Mouse (Mus musculus) intestine, embryonic 16.5 days (tissue): ENCODE results near the gene Guca2b. TPM values are rescaled to one million over a fixed set of nuclear protein-coding genes. Genes with fewer than 3 reads are reported as not detected.

Experiments used
- ATAC-seq: fragments of 200-750 bp; cut with Nextera tagmentation; 2 replicates; pipeline ENCODE4 v1.8.0; 2017; ENCODE audit warnings: moderate TSS enrichment, moderate library complexity
- H3K27ac ChIP-seq: fragments of 300-500 bp; sonication (generic); 2 replicates; pipeline ENCODE4 v1.5.1; 2014; ENCODE audit warnings: mild to moderate bottlenecking, low read length
- H3K27me3 ChIP-seq: fragments of 300-500 bp; sonication (generic); replicated peaks from 2 replicates; pipeline ENCODE4 v1.6.1; 2014; ENCODE audit warnings: low read length, control low read depth, mixed read lengths; ENCODE audit not compliant: control insufficient read depth, insufficient read depth
- H3K36me3 ChIP-seq: fragments of 300-500 bp; sonication (generic); 2 replicates; pipeline ENCODE4 v1.6.1; 2014; ENCODE audit warnings: low read length, control low read depth; ENCODE audit not compliant: control insufficient read depth, insufficient read depth
- H3K4me1 ChIP-seq: fragments of 300-500 bp; sonication (generic); 2 replicates; pipeline ENCODE4 v1.6.1; 2014; ENCODE audit warnings: low read length, control low read depth, mixed read lengths; ENCODE audit not compliant: control insufficient read depth, insufficient read depth
- H3K4me2 ChIP-seq: fragments of 300-500 bp; sonication (generic); 2 replicates; pipeline ENCODE4 v1.6.1; 2014; ENCODE audit warnings: low read depth, low read length, control low read depth
- H3K4me3 ChIP-seq: fragments of 300-500 bp; sonication (generic); 2 replicates; pipeline ENCODE4 v1.5.1; 2014; ENCODE audit warnings: mild to moderate bottlenecking, low read length
- H3K9ac ChIP-seq: fragments of 300-500 bp; sonication (generic); 2 replicates; pipeline ENCODE4 v1.6.1; 2014; ENCODE audit warnings: low read depth, low read length
- H3K9me3 ChIP-seq: fragments of 300-500 bp; sonication (generic); 2 replicates; pipeline ENCODE4 v1.6.1; 2016; ENCODE audit warnings: low read length, control low read depth; ENCODE audit not compliant: control insufficient read depth
- WGBS: fragments of 180-500 bp; shearing (Covaris S2); extraction: QIAGEN DNeasy Blood & Tissue Kit; methylation state at CpG from one replicate; pipeline ENCODE4 v1.1.7; 2014; 5-methylcytosine and 5-hydroxymethylcytosine counted together
- polyA plus RNA-seq: library from polyadenylated mRNA; unstranded; fragments of >200 nt; fragmentation: Nextera tagmentation; extraction: Ambion mirVana; gene quantifications from 2 replicates; pipeline ENCODE4 v1.2.1, GENCODE M21; 2015

The Guca2b gene
- polyA plus RNA-seq, 1 experiment from 2014 or later = 93.8 TPM

- Histone ChIP-seq H3K9me3 (no peaks in the 10 kb centered on the region), H3K4me3 (no peak overlapping the region), H3K9ac (no peak overlapping the region), H3K27ac (no peak overlapping the region), H3K4me2 (no peak overlapping the region), H3K27me3 (no peaks in the 10 kb centered on the region), H3K36me3 (no peaks in the 10 kb centered on the region), H3K4me1 (no peaks in the 10 kb centered on the region)
- no peak for ATAC-seq
- WGBS = 91% methylated on average over 9 of the region's 9 CpGs
These were observed 12.4 kb upstream of the Guca2b start for GRCm38 (mm10) chr4:119671164-119671563.

GRCm38 (mm10) chr4:119670736-119671135, 12.0 kb upstream of the Guca2b start:
- 87% methylated on average over 6 of the region's 6 CpGs for WGBS
- no peaks in the 10 kb centered on the region for H3K4me1 ChIP-seq
- H3K36me3 ChIP-seq = no peaks in the 10 kb centered on the region
- H3K9me3 ChIP-seq = no peaks in the 10 kb centered on the region
- H3K27ac ChIP-seq = no peak overlapping the region
- no peaks in the 10 kb centered on the region for H3K27me3 ChIP-seq
- H3K9ac ChIP-seq = no peak overlapping the region
- no peak for ATAC-seq
- no peak overlapping the region for H3K4me3 ChIP-seq
- H3K4me2 ChIP-seq = no peak overlapping the region

GRCm38 (mm10) chr4:119670210-119670555, 11.4 kb upstream of the Guca2b start:
- no peaks in the 10 kb centered on the region for H3K9me3 ChIP-seq
- no peak overlapping the region for H3K27ac ChIP-seq
- H3K36me3 ChIP-seq = no peaks in the 10 kb centered on the region
- ATAC-seq = no peak
- no peak overlapping the region for H3K4me2 ChIP-seq
- H3K4me1 ChIP-seq = no peaks in the 10 kb centered on the region
- H3K4me3 ChIP-seq = no peak overlapping the region
- no peaks in the 10 kb centered on the region for H3K27me3 ChIP-seq
- 53% methylated on average over 7 of the region's 7 CpGs for WGBS
- H3K9ac ChIP-seq = no peak overlapping the region

- no peak for ATAC-seq
- H3K4me3 ChIP-seq = no peak overlapping the region
These were observed 10.8 kb upstream of the Guca2b start for GRCm38 (mm10) chr4:119669356-119670209.

GRCm38 (mm10) chr4:119668596-119668995, 9.8 kb upstream of the Guca2b start:
- H3K4me2 ChIP-seq = no peak overlapping the region
- no peak overlapping the region for H3K27ac ChIP-seq
- ATAC-seq = no peak
- H3K4me1 ChIP-seq = no peaks in the 10 kb centered on the region
- no peak overlapping the region for H3K4me3 ChIP-seq
- no peak overlapping the region for H3K9ac ChIP-seq
- no peaks in the 10 kb centered on the region for H3K9me3 ChIP-seq
- WGBS = 79% methylated on average over 4 of the region's 4 CpGs
- H3K36me3 ChIP-seq = no peaks in the 10 kb centered on the region
- H3K27me3 ChIP-seq = no peaks in the 10 kb centered on the region

More at GRCm38 (mm10) chr4:119669356-119670209, 10.8 kb upstream of the Guca2b start:
- H3K36me3 ChIP-seq = no peaks in the 10 kb centered on the region
- no peaks in the 10 kb centered on the region for H3K9me3 ChIP-seq
- no peak overlapping the region for H3K4me2 ChIP-seq
- no peak overlapping the region for H3K27ac ChIP-seq
- no peak overlapping the region for H3K9ac ChIP-seq
- H3K4me1 ChIP-seq = no peaks in the 10 kb centered on the region
- WGBS = 76% methylated on average over 10 of the region's 10 CpGs
- H3K27me3 ChIP-seq = no peaks in the 10 kb centered on the region

- 87% methylated on average over 3 of the region's 3 CpGs for WGBS
These were observed 9.4 kb upstream of the Guca2b start for GRCm38 (mm10) chr4:119668185-119668584.

GRCm38 (mm10) chr4:119667454-119667853, 8.7 kb upstream of the Guca2b start:
- H3K4me3 ChIP-seq = no peak overlapping the region
- H3K4me2 ChIP-seq = no peak overlapping the region
- ATAC-seq = peak; percentile 50; the same call in 1 of the 2 replicates
- WGBS = 29% methylated on average over 5 of the region's 5 CpGs
- H3K9me3 ChIP-seq = no peaks in the 10 kb centered on the region
- no peak overlapping the region for H3K9ac ChIP-seq
- H3K27ac ChIP-seq = no peak overlapping the region
- no peaks in the 10 kb centered on the region for H3K4me1 ChIP-seq
- no peaks in the 10 kb centered on the region for H3K27me3 ChIP-seq
- H3K36me3 ChIP-seq = no peaks in the 10 kb centered on the region

More at GRCm38 (mm10) chr4:119668185-119668584, 9.4 kb upstream of the Guca2b start:
- Histone ChIP-seq H3K9ac (no peak overlapping the region), H3K4me2 (no peak overlapping the region), H3K4me3 (no peak overlapping the region), H3K36me3 (no peaks in the 10 kb centered on the region), H3K4me1 (no peaks in the 10 kb centered on the region), H3K27me3 (no peaks in the 10 kb centered on the region), H3K9me3 (no peaks in the 10 kb centered on the region), H3K27ac (no peak overlapping the region)
- no peak for ATAC-seq

GRCm38 (mm10) chr4:119666116-119666515, 7.4 kb upstream of the Guca2b start:
- Histone ChIP-seq H3K9ac (no peak overlapping the region), H3K36me3 (no peaks in the 10 kb centered on the region), H3K9me3 (no peaks in the 10 kb centered on the region), H3K27me3 (no peaks in the 10 kb centered on the region), H3K27ac (no peak overlapping the region), H3K4me3 (no peak overlapping the region), H3K4me1 (no peaks in the 10 kb centered on the region), H3K4me2 (no peak overlapping the region)
- ATAC-seq = no peak
- 45% methylated on average over 8 of the region's 8 CpGs for WGBS

GRCm38 (mm10) chr4:119665166-119665565, 6.4 kb upstream of the Guca2b start:
- Histone ChIP-seq H3K4me3 (no peak overlapping the region), H3K9me3 (no peaks in the 10 kb centered on the region), H3K4me2 (no peak overlapping the region), H3K27me3 (no peaks in the 10 kb centered on the region), H3K4me1 (no peaks in the 10 kb centered on the region), H3K9ac (no peak overlapping the region), H3K36me3 (no peaks in the 10 kb centered on the region), H3K27ac (no peak overlapping the region)
- no peak for ATAC-seq
- WGBS = 83% methylated on average over 2 of the region's 2 CpGs
